Mouse (Mus musculus): ENCODE results near the gene Iyd.

- TF ChIP-seq POLR2A (IDR thresholded peaks at IDR 0.05; ENCODE audit: insufficient read length, low read depth) (no peak), TCF12 (IDR thresholded peaks at IDR 0.05; ENCODE audit: insufficient read depth, poor library complexity, severe bottlenecking) (no peak), E2F4 (IDR thresholded peaks at IDR 0.05; ENCODE audit: insufficient read depth) (no peak), USF1 (IDR thresholded peaks at IDR 0.05; ENCODE audit: low read depth) (no peak), MAX (IDR thresholded peaks at IDR 0.05; ENCODE audit: low read depth) (no peak), REST (IDR thresholded peaks at IDR 0.05; ENCODE audit: insufficient read depth, insufficient read length) (no peak), SRF (IDR thresholded peaks at IDR 0.05; ENCODE audit: control insufficient read depth, insufficient read length, low read depth) (no peak), POLR2AphosphoS2 (IDR thresholded peaks at IDR 0.05; ENCODE audit: insufficient read length, low read depth) (no peak), MYOG (IDR thresholded peaks at IDR 0.05; ENCODE audit: control insufficient read depth in 1 of 3, insufficient read depth in 1 of 3, insufficient read length in 2 of 3, low read depth in 2 of 3) (no peak), MYOD1 (IDR thresholded peaks at IDR 0.05; ENCODE audit: control insufficient read depth in 1 of 3, insufficient read length in 2 of 3, low read depth in 2 of 3) (no peak)
Observed at GRCm38 (mm10) chr10:3559136-3559535, 19.1 kb downstream of the Iyd start.

Data from myocyte (in vitro differentiated cells).